Mouse (Mus musculus) heart, adult 9 months (tissue): ENCODE results near the gene Itgal.
A peak's percentile ranks its signal among the peaks of the same experiment; 100 is the strongest.
"Not testable (repeated sequence)": the region's sequence is repeated elsewhere in the genome, so short reads cannot be mapped to it uniquely, and the experiment has no call there.

Experiments
- DNase-seq, 2 experiments: peaks; one replicate each; pipeline ENCODE4 v3.0.0; 2022; ENCODE audit warnings: low spot score in 2 of 2

Itgal gene

DNA sequence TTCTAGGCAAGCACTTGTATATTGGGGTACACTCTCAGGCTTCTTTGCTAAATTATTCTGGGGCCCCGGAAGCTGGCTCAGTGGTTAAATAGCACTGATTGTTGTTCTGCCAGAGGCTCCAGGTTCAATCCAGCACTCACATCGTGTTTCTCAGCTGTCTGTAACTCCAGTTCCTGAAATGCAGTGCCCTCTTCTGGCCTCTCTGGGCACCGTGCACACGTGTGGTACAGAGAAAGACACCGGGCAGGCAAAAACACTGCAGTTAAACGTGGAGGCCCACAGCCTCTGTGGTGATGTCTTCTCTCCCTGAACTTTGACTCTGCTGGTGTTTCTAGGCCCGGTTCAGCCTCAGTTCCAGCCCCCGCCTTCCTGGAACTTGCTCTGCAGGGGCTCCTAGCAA is 17.7 kb upstream of the Itgal start:
- DNase-seq: no peak

DNA sequence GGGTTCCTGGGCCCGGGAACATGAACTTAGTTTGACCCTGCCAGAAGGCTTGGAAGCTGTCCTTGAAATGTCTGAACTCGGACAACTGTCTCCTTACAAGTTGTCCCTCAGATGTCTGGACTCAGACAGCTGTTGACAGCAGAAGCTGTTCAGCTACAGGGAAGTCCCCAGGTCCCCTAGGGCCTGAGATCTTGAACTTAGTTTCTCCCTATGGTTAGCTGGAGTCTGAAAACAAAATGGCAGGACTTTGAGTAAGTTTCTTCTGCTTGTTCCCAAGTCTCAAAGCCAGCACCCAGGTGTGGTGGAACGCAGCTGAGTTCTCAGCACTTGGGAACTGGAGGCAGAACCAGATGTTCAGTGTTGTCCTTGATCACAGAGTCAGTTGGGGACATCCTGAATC is 16.0 kb upstream of the Itgal start:
- peak in 1 of 2 experiments; percentile 32 for DNase-seq

DNA sequence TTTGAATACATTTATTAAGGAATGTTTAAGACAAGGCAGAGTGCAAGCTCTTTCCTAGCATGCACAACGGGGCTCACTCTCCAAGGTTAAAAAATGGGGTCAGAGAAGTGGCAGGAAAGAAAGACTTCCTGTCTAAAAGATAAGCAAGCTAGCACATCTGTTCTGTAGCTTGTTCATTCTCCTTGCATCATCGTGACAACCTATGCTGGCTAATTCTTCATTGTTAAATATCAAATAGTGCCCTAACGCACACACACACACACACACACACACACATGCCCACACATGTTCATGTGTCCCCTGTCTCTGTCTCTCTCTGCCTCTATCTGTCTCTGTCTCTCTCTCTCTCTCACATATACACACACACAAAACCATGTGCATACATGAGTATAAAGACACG is 14.9 kb upstream of the Itgal start:
- DNase-seq: no peak

DNA sequence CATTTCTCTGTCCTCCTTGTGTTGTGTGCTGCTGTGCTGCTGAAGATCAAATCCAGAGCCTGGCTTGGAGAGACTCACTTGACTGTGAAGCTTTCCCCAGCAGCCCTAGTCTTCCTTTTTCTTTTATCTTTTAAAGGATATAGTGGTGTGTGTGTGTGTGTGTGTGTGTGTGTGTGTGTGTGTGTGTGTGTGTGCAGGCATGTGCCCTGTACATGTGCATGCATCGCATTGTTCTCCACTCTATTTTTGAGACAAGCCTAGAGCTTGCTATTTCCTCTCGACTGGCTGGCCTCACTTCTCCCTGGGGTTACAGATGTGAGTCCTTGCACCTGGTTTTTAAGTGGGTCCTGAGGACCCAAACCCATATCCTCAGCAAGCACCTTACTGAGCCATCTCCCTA is 13.9 kb upstream of the Itgal start:
- DNase-seq: no peak

DNA sequence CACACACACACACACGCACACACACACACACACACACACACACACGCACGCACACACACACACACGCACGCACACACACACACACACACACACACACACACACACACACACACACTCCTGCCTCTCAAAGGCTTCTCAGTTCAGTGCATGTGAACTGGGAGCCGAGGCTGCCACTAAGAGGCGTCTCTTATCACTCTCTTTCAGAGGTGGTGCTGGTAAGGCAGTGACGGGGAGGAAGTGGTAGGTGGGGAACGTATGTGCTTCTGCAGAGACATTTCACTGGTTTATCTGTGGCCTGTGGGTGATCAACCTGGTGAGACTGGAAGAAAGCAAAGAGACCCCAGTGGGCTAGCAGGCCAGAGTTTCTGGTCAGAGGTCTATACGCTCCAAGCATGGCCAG is 10.9 kb upstream of the Itgal start:
- DNase-seq: no peak

DNA sequence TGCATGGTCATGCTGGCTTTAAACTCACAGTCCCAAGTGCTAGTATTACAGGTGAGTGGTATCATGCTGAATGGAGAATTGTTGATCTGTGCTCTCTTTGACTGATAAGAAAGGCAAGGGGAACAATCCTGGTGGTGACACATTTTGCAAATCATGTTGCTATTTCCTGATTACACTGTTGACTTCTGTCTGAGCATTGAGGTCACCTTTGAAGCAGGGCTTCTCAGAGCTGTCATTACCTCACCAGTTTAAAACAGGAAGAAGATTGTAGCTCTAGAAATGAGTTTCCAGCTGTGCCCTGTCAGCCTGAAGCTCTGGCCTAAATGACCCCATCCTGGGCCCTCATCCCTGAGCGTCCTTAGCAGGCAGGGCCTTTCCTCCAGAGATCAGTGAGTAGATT is 8.1 kb upstream of the Itgal start:
- DNase-seq: no peak

DNA sequence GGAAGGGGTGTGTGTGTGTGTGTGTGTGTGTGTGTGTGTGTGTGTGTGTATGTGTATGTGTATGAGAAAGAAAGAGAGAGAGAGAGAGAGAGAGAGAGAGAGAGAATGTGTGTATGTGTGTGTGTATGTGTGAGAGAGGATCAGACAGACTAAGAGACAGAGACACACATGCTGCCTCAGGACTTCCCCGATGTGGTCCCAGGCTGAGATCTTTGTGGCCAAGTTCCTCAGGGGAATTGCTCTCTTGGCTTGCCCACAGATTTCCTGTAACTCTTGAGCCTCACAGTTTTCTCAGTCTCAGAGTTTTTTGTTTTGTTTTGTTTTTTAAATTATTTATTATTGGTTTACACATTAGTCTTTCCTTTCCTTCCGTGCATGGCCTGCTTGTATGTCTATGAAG is 6.8 kb upstream of the Itgal start:
- no peak for DNase-seq

DNA sequence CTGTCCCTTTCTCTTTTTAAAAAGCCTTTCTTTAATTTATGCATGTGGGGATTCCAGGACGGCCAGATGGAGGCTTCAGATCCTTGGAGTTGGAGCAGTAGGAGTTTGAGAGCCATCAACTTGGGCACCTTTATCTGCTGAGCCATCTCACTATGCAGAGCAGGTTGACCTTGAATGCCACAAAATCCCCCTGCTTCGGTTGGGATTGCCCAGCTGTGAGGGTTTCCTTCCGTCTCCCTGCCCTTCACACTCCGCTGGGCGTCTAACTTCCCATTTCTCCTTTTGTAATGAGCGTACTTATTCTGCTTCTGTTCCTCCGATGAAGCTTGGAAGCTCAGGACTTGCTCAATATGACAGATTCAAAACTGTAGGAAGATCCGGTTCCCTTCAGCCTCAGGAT is 5.9 kb upstream of the Itgal start:
- no peak for DNase-seq

DNA sequence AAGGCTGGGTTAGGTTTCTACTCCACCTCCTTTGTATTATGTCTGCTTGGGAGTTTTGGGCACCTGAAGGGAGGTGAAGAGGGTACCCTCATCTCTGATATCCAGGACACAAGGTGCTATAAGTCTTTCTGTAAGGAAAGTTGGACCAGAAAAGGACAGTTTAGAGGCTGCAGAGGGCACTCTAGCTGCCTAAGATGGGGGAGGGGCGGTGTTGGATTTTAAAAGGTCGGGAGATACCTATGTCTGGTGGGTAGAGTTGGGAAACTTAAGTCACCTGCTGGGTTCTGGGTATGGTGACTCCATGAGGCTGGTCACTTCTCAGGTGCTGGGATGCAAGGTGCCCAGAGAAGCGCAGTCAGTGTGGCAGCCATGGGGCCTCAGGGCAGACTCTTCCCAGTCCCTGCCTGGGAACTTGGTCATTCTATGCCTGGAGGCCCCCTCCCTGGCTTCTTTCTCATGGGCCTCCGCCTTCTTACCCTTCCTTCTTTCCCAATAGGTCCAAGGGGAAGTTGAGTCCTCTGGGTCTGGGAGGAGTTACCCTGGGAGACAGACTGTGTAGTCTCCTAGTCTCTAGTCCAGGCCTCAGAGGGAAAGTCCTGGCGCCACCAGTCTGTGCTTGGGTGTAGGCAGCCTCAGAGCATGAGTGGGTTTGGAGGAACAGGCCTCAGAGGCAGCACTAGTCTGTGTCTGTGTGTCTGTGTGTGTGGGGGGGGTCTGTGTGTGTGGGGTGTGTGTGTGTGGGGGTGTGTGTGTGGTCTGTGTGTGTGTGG is 911 bp downstream of the Itgal start:
- DNase-seq: no peak

DNA sequence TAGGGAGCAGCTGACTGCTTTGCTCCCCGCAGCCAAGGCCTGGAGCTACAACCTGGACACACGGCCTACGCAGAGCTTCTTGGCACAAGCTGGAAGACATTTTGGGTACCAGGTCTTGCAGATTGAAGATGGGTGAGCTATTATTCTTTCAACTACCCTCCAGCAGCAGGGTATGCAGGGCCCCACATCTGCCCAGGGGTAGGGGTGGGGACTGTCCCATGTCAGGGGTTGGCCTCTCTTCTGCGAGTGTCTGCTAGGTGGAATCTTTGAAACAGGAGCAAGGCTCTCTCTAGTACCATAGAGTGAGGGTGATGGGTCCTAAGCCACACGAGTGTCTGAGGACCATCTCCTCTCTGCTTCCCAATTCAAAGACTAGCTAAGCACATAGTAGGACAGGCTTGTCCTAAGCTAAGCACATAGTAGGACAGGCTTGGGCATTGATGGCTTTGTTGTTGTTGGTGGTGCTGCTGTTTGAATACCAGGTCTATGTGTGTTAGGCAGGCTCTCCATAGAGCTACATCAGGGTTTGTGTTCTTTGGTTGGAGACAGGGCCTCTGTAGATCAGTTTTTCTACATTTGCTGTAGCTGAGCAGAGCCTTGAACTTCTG is 1.6 kb downstream of the Itgal start:
- DNase-seq: no peak

DNA sequence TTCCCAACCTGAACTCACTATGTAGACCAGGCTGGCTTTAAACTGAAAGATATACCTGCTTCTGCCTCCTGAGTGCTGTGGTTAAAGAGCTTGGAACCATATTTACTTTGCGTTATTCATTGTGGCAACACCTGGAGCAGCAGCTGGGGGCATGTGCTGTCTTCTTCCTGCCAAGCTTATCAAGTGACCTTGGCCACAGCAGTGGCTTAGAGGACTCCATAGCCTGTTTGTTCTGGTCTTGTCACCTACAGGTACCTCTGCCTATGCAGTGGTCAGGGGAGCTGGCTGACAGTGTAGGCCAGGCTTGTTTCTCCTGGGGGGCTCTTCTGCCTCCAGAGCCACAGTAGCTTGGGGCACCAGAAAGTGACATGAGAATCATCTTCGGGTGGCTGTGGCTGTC is 12.4 kb downstream of the Itgal start:
- no peak for DNase-seq

DNA sequence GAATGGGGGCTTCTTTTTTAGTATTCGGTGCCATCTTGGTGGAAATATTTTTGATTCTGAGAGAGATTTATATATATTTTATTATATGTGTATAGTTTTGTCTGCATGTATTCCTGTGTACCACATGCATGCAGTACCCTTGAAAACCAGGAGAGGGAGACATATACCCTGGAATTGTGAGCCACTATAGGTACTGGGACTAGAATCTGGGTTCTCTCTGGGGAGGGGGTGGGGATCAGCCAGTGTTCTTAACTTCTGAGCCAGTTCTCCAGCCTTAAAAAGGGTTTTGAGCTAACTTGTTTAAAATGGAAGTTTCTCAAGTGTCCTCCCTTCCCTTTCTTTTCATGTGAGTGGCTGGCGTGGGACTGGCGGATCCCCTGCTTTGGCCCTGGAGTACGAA is 12.8 kb downstream of the Itgal start:
- DNase-seq: peak in 1 of 2 experiments; percentile 55

DNA sequence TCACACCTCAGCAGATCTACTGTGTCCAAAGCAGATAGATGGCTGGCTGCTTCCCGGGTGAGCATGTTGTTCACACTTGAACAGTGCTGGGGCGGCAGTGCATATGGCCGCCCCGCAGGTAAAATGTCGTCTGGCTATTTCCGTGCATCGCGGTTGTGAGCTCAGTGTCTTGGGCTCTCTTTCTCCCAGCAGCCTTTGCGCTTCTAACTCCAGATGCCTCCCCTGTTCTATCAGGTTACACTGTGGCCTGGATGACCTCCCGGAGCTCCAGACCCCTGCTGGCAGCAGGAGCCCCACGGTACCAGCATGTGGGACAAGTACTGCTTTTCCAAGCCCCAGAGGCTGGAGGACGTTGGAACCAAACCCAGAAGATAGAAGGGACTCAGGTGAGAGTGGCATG is 13.9 kb downstream of the Itgal start:
- DNase-seq: no peak

DNA sequence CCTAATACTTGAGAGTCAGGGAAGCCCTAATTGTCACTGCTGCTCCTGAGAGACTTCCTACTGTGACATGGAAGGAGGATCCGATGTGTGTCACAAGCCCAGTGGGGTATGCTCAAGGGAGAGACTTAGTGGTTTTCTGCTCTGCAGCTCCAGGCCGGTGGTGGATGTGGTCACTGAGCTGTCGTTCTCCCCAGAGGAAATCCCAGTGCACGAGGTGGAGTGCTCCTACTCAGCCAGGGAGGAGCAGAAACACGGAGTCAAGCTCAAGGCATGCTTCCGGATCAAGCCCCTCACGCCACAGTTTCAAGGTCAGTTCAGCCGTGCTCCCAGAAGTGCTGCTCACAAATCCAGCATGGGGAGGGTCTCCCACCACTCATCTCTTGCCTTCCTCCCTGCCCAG is 17.9 kb downstream of the Itgal start:
- DNase-seq: no peak

DNA sequence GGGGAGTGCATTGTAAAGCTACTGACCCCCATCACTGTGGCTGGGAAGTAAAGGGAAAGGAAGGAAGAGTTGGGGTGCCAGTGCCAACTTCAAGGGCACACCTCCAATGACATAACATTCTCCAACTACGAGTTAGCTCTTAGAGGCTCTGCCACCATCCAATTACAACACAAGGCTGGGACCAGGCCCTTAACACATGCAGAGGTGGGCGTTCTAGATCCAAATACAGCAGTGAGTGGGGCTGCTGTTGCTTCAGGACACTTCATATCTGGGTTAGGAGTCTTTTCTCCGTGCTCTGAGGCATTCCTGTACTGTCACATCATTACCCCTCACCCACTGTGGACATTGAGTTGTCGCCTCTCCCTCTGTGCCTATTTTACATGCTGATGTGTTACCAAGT is 25.0 kb downstream of the Itgal start:
- no peak for DNase-seq

DNA sequence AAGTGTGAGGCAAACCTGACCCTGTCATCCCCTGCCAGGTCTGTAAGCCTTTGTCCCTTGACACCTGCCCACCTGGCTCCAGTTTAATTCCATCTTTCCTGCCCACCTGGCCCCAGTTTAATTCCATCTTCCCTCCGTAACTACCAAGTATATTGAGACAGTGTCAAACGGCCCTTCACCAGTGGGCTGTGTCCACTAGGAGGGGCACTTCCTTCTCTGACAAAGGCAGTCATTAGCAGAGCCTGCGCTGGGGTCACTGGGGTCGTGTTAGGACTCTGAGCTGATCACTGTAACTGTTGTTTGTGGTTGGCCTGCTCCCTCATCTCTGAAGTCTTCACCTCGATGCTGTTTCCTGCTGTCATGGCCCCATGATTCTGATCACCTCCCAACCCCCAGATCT is 26.0 kb downstream of the Itgal start:
- DNase-seq: no peak

DNA sequence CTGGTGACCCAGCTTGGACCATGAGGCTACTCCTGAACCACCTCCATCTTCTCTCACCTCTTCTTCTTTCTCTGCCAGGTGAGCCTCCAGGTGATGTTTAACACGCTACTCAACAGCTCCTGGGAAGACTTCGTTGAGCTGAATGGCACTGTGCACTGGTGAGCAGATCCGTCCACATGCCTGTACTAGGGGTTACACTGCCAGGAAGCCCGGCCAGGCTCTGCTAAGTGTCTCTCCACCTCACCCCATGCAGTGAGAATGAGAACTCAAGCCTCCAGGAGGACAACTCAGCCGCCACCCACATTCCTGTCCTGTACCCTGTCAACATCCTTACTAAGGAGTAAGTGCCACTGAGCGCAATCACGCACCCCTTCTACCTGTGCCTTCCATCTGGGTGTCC is 28.9 kb downstream of the Itgal start:
- no peak for DNase-seq

DNA sequence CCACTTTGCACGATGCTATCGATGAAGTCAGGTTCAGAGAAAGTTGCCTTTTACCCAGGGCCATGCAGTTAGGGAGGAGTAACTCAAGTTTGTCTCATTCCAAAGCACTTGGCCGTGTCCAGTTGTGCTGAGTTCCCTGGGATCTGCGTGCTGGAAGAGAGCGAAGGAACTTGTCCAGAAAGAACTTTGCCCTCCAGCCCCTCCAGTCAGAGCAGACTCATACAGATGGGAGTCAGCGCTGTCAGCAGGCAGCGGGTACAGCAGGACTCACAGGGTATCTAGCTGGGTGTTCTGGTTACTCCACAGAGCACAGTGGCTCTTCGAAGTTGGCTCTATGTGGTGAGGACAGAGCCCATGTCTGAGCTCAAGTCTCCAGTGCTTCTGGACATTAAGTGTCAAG is 29.5 kb downstream of the Itgal start:
- DNase-seq: no peak

DNA sequence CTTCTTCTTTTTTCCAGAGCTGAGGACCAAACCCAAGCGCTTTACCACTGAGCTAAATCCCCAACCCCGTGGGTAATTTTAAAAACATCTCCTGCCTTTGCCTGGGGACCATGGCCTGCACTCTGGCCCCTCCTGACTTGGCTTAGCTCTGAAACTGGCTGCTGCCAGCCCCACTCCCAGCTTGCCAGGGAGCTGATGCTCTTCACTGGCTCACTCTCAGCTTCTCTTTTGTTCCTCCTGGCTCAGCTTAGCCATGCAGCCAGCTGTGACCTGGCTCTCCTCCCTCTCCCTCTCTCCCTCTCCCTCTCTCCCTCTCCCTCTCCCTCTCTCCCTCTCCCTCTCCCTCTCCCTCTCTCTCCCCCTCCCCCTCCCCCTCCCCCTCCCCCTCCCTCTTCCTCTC is 30.6 kb downstream of the Itgal start:
- peak; percentile 58 to 60 for DNase-seq

DNA sequence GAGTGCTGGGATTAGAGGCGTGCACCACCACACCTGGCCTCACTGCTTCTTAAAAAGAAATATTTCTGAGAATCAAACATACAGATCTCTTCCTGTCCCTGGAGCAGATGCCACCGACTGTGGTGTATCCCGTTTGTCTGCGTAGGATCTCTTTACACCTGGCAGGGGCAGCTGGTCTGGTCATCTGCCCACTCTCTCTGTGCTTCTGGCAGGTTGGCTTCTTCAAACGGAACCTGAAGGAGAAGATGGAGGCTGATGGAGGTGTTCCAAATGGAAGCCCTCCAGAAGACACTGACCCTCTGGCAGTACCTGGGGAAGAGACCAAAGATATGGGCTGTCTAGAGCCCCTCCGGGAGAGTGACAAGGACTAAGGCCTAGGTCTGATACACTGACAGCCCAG is 37.2 kb downstream of the Itgal start:
- DNase-seq: no peak

DNA sequence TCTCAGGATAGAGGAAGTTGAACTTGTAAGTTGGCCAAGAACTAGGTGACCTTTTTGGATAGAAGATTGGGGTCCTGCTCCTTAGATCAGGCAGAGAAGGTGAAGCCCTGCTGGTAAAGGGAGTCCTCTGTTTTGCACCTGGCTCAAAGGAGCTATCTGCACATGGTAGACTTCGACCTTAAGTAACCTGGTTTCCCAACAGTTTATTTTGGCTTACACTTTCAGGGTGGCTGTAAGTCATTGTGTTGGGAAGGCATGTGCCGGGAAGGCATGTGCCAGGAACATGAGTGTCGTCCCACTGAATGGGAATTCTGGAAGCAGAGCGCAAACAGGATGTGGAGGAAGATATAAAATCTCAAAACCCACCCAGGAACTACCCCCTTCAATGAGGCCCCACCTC is 39.5 kb downstream of the Itgal start:
- DNase-seq: no peak

DNA sequence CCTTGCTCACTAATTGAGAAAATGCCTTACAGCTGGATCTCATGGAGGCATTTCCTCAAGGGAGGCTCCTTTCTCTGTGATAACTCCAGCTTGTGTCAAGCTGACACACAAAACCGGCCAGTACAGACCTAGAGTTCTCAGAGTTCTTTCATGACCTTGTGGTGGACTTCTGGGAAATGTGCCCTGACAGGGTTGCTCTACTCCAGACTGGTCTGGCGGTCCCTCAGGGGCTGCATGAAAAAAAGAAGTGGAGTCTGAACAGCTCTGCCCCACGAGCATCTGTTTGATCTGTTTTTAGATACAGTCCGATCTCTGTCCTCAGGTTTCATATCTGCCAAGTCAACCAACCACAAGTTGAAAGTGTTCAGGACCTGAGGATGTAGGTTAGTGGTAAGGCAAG is 41.6 kb downstream of the Itgal start:
- no peak for DNase-seq

DNA sequence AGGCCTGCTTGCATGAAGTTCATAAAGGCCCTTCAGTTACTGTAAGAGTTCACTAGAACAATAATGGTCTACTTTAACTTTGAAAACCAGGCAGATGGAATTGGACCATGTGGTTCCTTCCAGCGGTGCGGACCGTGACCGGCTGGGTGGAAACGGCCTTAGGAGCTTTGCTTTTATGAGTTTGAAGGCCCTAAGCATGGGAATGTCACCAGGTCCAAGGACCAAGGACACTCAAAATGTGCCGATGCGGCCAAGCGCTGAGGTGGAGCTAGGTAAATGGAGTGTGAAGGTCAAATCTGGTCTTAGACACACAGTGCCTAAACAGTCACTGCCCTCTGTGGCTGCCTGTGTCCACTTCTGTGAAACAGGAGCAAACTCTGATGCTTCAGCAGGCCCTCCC is 45.3 kb downstream of the Itgal start:
- DNase-seq: no peak

DNA sequence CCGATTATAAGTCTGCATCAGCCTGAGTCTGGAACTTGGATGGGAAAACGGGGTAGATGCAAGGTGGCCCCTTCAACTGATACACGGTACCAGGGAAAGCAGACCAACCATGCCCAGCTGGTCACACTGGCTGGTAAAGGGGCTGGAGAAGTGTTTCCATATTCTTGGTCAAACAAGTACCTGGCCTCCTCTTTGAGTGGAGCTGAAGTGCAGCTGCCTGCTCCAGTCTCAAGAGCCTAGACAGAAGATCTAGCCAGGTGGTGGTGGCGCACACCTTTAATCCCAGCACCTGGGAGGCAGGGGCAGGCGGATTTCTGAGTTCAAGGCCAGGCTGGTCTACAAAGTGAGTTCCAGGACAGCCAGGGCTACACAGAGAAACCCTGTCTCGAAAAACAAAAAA is 45.8 kb downstream of the Itgal start:
- not testable (repeated sequence) for DNase-seq
